Mouse (Mus musculus) small intestine, adult 2 months (tissue): ENCODE results near the gene B3gnt4.

ENCODE experiments used
- CTCF ChIP-seq: fragments of 200-500 bp; IDR thresholded peaks from 2 replicates; pipeline ENCODE4 v1.5.1; 2012; ENCODE audit warnings: low read depth, mild to moderate bottlenecking, control low read depth, inconsistent platforms, low read length, moderate library complexity, mixed read lengths; ENCODE audit not compliant: insufficient replicate concordance, insufficient read length; ENCODE audit errors: extremely low read depth
- POLR2A ChIP-seq: fragments of 200-500 bp; IDR thresholded peaks from 2 replicates; pipeline ENCODE4 v1.6.1; 2012; ENCODE audit warnings: low read depth, mild to moderate bottlenecking, control low read depth, inconsistent platforms, low read length, moderate library complexity

GRCm38 (mm10) chr5:123524393-123524750 is 14.1 kb downstream of the B3gnt4 start:
- TF ChIP-seq POLR2A (no peak), CTCF (no peak)
